Mouse (Mus musculus): ENCODE measurements around the gene Ercc8. TPM values are rescaled to one million over a fixed set of nuclear protein-coding genes. Genes with fewer than 3 reads are reported as not detected.

Ercc8 gene
- total RNA-seq, 2 experiments from 2014 or later: 5.5 to 6.6 TPM

DNA sequence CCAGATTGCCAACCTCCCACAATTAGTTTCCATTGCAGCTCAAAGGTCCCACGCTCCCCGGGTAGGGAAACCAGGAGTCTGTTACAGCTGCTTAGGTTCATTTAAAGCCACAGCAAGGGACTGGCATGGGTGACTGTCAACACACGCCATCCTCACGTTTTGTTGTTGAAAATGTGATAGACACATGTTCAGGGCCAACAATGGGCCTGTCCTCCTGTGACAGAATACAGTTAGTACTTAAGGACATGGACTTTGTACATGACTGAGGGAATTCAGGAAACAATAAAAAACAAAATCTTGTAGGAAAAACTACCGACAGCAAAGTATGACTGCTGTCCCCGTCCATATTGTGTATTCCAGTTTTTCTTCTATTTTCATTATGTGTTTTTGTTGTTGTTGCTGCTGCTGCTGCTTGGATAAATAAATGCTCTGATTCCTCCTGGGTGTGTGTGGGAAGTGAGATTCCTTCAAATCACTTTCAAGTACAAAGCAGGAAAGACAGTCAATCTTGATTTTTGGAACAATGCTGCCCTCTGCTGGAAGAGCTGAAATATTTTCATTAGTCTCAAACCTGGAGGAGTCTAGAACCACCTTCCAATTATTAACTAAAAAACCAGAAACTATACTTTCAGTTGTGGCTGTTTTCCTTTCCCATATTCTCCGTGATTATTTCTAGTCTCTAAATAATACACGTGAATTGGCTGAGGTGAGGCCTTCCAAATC lies 5.7 kb upstream of the Ercc8 start:
- DNase-seq: peak; percentile 47 to 71
- intact Hi-C loops (cut with DNase I): loop anchor here (1.0 to 10.0 kb wide), 8 partner anchors 26 to 1218 kb away; partner anchors contain the start of genes Ipo11 and Smim15

DNA sequence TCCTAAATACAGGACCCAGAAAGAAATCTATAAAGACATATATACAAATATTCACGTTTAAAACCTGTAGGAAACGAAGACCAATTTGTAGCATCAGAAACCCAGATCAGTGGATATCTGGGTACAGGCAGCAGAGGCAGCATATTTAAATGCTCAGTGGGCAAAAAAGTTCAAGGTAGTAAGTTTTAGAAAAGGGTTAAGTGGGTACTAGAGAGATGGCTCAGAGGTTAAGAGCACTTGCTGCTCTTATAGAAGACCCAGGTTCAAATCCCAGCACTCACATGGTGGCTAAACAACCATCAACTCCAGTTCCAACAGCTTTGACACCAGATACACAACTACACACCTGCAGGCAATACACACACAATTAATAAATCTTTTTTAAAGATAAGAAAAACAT lies 1.4 kb upstream of the Ercc8 start:
- no peak for DNase-seq
- intact Hi-C loops (cut with DNase I): loop anchor here (5.0 to 10.0 kb wide), 2 partner anchors 265 to 1222 kb away; partner anchors contain the start of gene Ipo11

GRCm38 (mm10) chr13:108157732-108158464 lies 633 bp upstream of the Ercc8 start:
- intact Hi-C loops (cut with DNase I): loop anchor here (5.0 to 10.0 kb wide), 2 partner anchors 266 to 1223 kb away; partner anchors contain the start of gene Ipo11

GRCm38 (mm10) chr13:108159241-108159575 lies 677 bp downstream of the Ercc8 start:
- DNase-seq: no peak
- intact Hi-C loops (cut with DNase I): loop anchor here (5.0 to 10.0 kb wide), 2 partner anchors 267 to 1224 kb away; partner anchors contain the start of gene Ipo11

More at GRCm38 (mm10) chr13:108157732-108158464, 633 bp upstream of the Ercc8 start:
- no peak for DNase-seq

- no peak for DNase-seq
- intact Hi-C loops (cut with DNase I): loop anchor here (5.0 to 10.0 kb wide), 2 partner anchors 268 to 1225 kb away; partner anchors contain the start of gene Ipo11
Observed at GRCm38 (mm10) chr13:108159963-108160362, 1.4 kb downstream of the Ercc8 start.

GRCm38 (mm10) chr13:108163912-108164311 lies 5.4 kb downstream of the Ercc8 start:
- no peak for DNase-seq
- intact Hi-C loops (cut with DNase I): no loop called here

- intact Hi-C loops (cut with DNase I): no loop called here
- no peak for DNase-seq
Observed at GRCm38 (mm10) chr13:108164621-108165020, 6.1 kb downstream of the Ercc8 start.

DNA sequence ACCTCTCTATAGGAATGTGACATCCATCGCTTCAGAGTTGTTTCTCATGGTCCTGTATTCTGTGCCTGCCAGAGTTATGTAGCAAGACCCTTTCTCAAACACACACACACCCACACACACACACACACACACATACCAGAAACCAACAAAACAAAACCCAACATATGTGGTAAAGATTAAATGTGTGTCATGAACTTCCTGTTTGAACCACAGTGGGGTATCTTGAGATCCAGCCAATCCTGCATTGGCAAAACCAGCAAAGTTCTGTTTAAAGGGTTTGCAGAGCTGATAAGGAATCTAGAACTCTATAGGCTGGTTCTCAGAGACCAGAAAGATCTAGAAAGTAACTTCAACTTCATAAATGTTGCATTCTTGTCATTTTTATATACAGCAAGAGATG lies 11.5 kb downstream of the Ercc8 start:
- intact Hi-C loops (cut with DNase I): no loop called here
- DNase-seq: no peak

DNA sequence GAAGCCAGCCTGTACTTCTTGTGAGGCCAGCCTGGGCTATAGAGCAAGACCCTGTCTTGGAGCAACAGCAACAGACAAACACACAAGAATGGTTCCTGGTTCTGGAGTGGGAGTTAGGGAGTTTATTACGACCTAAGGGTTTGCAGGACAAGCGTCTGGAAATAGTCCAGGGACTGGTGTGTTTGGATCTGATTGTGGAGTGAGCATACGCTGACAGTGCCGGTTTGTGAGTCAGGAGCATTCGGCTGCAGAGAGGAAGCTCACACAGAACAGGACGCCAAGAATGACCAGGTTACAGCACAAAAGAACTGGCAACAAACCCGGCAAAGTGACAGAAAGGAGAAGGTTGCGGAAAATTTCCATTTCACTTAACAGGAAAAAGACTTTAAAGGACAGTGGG lies 12.0 kb downstream of the Ercc8 start:
- no peak for DNase-seq
- intact Hi-C loops (cut with DNase I): no loop called here

GRCm38 (mm10) chr13:108179618-108180017 lies 21.1 kb downstream of the Ercc8 start:
- DNase-seq: no peak
- intact Hi-C loops (cut with DNase I): no loop called here

DNA sequence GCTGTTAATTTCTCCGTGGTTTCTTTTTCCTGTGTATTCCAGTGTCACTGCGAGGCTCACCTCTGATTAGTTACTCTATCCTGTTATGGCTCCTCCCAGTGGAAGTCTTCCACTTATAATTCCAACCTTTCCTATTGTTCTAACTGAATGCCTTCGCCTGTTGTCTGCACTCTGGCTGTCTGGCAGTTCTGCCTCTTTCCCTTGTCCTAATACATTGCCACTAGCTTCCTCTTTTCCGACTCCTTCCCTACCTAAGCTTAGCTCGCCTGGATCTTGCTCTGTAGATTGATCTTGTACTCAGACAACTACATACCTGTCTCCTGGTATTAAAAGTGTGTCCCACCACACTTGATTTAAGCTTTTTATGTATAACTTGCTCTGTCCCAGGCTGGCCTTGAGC lies 22.3 kb downstream of the Ercc8 start:
- intact Hi-C loops (cut with DNase I): no loop called here
- DNase-seq: no peak

DNA sequence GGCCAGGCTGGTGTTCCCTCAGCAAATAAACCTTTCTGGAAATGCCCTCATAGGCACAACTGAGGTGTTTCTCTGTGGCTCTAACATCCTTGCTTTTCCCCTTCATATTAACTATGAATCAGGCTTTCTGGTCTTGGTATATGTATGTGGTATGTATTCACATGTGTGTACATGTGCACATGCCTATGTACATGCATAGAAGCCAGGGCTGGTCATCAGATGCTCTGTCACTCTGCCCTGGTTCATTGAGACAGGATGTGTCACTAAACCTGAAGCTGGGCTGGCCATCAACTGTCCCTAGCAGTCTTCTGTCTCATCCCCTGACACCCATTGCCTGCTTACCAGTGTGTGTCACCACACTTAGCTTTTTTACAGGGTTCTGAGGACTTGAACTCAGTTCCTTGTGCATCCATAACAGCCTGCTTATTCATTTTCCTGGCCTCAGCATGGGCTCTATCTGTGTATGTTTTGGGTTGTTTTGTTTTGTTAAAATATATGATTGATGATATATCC lies 26.3 kb downstream of the Ercc8 start:
- intact Hi-C loops (cut with DNase I): no loop called here
- no peak for DNase-seq

- DNase-seq: no peak
Observed at GRCm38 (mm10) chr13:108185530-108185929, 27.0 kb downstream of the Ercc8 start.

GRCm38 (mm10) chr13:108187994-108188393 lies 29.5 kb downstream of the Ercc8 start:
- intact Hi-C loops (cut with DNase I): no loop called here

More at GRCm38 (mm10) chr13:108185530-108185929, 27.0 kb downstream of the Ercc8 start:
- intact Hi-C loops (cut with DNase I): no loop called here

GRCm38 (mm10) chr13:108191074-108191720 lies 32.7 kb downstream of the Ercc8 start:
- peak; percentile 29 to 43 for DNase-seq
- intact Hi-C loops (cut with DNase I): loop anchor here (1.0 to 2.0 kb wide), 2 partner anchors 139 to 1022 kb away; no protein-coding TSS in a partner anchor

More at GRCm38 (mm10) chr13:108187994-108188393, 29.5 kb downstream of the Ercc8 start:
- DNase-seq: no peak

GRCm38 (mm10) chr13:108195474-108195873 lies 36.9 kb downstream of the Ercc8 start:
- intact Hi-C loops (cut with DNase I): no loop called here

DNA sequence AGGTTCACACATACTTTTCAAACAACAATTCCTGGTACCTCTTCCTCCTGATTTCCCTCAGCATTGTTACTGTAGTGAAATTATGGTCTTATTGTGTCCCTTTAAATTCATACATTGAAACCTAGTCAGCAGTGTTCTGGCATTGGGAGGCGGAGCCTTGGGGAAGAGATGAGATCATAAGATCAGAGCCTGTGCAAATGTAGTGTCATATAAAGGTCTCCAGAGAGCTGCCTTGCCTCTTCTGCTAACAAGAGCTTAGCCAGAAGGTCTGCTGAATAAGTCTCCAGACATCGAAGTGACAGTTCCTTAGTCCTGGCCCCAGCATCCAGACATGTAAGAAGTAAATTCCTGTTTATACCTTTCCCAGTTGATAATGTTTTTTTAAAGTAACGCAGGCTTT lies 46.3 kb downstream of the Ercc8 start:
- DNase-seq: no peak
- intact Hi-C loops (cut with DNase I): no loop called here

More at GRCm38 (mm10) chr13:108195474-108195873, 36.9 kb downstream of the Ercc8 start:
- DNase-seq: no peak

DNA sequence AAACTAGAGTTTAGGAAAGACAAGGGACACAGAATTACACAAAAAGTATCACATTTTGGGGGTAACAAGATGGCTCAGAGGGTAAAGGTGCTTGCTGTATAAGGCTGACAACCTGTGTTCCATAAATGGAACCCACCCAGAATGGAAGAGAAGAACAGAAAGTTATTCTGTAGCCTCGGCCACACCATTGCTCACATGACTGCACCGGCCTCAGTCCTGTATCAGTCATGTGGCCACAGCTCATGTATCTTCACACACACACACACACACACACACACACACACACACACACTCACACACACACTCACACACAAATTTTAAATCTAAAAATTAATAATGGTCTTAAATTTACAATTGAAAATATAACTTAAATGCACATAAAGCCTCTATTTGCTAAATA lies 48.9 kb downstream of the Ercc8 start:
- no peak for DNase-seq
- intact Hi-C loops (cut with DNase I): no loop called here

DNA sequence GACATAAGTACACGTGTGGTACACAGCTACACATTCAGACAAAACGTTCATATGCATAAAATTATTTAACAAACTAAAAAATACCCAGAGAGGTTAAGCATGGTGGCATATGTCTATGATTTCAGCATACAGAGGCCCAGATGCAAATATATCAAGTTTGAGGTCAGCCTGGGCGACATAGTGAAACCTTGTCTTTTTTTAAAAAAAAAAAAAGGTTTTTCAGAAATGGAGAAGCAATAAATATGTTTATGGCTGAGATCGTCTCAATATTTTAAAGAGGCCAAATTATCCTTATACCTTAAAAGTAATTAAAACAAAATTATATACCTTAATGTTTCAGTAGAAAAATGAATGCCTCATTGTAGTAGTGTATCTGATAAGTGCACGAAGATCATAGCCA lies 49.6 kb downstream of the Ercc8 start:
- intact Hi-C loops (cut with DNase I): no loop called here

GRCm38 (mm10) chr13:108210960-108211359 lies 52.4 kb downstream of the Ercc8 start:
- no peak for DNase-seq
- intact Hi-C loops (cut with DNase I): no loop called here

More for the DNA sequence above, 49.6 kb downstream of the Ercc8 start:
- no peak for DNase-seq
